Mouse (Mus musculus): Measurements from ENCODE around the gene Slc6a14.

- TF ChIP-seq CTCF (IDR thresholded peaks at IDR 0.05) (no peak), EP300 (IDR thresholded peaks at IDR 0.05; ENCODE audit: insufficient read depth, low read depth, low read length) (no peak), POLR2A (IDR thresholded peaks at IDR 0.05; ENCODE audit: insufficient read depth, low read depth, low read length) (no peak)
These were observed 43.8 kb upstream of the Slc6a14 start for GRCm38 (mm10) chrX:21670896-21671295.

All from heart, adult 2 months (tissue).